Mouse (Mus musculus) liver, embryonic 15.5 days (tissue): ENCODE results near the gene Acap2. TPM values are rescaled to one million over a fixed set of nuclear protein-coding genes. Genes with fewer than 3 reads are reported as not detected.

ENCODE experiments used
- ATAC-seq: fragments of 200-750 bp; cut with Nextera tagmentation; 2 replicates; pipeline ENCODE4 v1.8.0; 2017; ENCODE audit warnings: moderate number of reproducible peaks, mild to moderate bottlenecking, moderate library complexity; ENCODE audit not compliant: insufficient read depth
- H3K27ac ChIP-seq: fragments of 300-500 bp; sonication (generic); replicated peaks from 2 replicates; pipeline ENCODE4 v1.5.1; 2015; ENCODE audit warnings: mild to moderate bottlenecking, inconsistent platforms
- H3K27me3 ChIP-seq: fragments of 300-500 bp; sonication (generic); 2 replicates; pipeline ENCODE4 v1.6.1; 2015; ENCODE audit warnings: mild to moderate bottlenecking, inconsistent platforms
- H3K36me3 ChIP-seq: fragments of 300-500 bp; sonication (generic); replicated peaks from 2 replicates; pipeline ENCODE4 v1.6.1; 2015; ENCODE audit warnings: moderate library complexity, mild to moderate bottlenecking, inconsistent platforms
- H3K4me1 ChIP-seq: fragments of 300-500 bp; sonication (generic); replicated peaks from 2 replicates; pipeline ENCODE4 v1.6.1; 2015; ENCODE audit warnings: inconsistent platforms
- H3K4me2 ChIP-seq: fragments of 300-500 bp; sonication (generic); 2 replicates; pipeline ENCODE4 v1.6.1; 2015; ENCODE audit warnings: moderate library complexity, mild to moderate bottlenecking, inconsistent platforms
- H3K4me3 ChIP-seq: fragments of 300-500 bp; sonication (generic); replicated peaks from 2 replicates; pipeline ENCODE4 v1.5.1; 2015; ENCODE audit warnings: mild to moderate bottlenecking, inconsistent platforms
- H3K9ac ChIP-seq: fragments of 300-500 bp; sonication (generic); 2 replicates; pipeline ENCODE4 v1.6.1; 2015; ENCODE audit warnings: moderate library complexity, mild to moderate bottlenecking, inconsistent platforms
- H3K9me3 ChIP-seq: fragments of 300-500 bp; sonication (generic); replicated peaks from 2 replicates; pipeline ENCODE4 v1.6.1; 2016; ENCODE audit warnings: inconsistent platforms
- WGBS: fragments of 180-500 bp; shearing (Covaris S2); methylation state at CpG from one replicate; pipeline ENCODE4 v1.1.7; 2015; ENCODE audit warnings: mixed read lengths; ENCODE audit not compliant: insufficient replicate concordance; 5-methylcytosine and 5-hydroxymethylcytosine counted together
- polyA plus RNA-seq: library from polyadenylated mRNA; unstranded; fragments of >200 nt; fragmentation: Nextera tagmentation; extraction: Ambion mirVana; gene quantifications from 2 replicates; pipeline ENCODE4 v1.2.1, GENCODE M21; 2015

Acap2 gene
- polyA plus RNA-seq, 1 experiment from 2014 or later, result 6.2 TPM

DNA sequence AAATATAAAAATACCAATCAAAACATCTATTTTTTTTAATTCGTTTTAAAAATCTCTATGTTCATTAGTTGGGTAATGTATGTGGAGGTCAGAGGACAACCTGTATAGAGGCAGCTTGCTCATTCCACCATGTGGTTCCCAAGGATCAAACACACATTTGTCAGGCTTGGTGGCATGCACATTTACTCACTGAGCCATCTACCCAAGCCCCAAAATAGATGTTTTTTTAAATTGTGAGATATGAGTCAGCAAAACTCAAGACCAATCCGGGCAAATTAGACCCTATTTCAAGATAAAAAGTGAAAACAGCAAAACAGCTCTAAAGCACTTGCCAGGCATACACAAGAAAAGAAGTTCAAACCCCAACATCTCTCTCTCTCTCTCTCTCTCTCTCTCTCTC lies 12.2 kb downstream of the Acap2 start:
- no peak for ATAC-seq
- no peak overlapping the region for H3K4me2 ChIP-seq
- H3K4me1 ChIP-seq, result peaks cover 51% of the 10 kb centered on the region
- WGBS, result 40% methylated on average over 2 of the region's 2 CpGs
- H3K27ac ChIP-seq, result no peak overlapping the region
- no peak overlapping the region for H3K4me3 ChIP-seq
- H3K9ac ChIP-seq, result no peak overlapping the region
- no peaks in the 10 kb centered on the region for H3K9me3 ChIP-seq
- no peaks in the 10 kb centered on the region for H3K27me3 ChIP-seq
- H3K36me3 ChIP-seq, result no peaks in the 10 kb centered on the region

DNA sequence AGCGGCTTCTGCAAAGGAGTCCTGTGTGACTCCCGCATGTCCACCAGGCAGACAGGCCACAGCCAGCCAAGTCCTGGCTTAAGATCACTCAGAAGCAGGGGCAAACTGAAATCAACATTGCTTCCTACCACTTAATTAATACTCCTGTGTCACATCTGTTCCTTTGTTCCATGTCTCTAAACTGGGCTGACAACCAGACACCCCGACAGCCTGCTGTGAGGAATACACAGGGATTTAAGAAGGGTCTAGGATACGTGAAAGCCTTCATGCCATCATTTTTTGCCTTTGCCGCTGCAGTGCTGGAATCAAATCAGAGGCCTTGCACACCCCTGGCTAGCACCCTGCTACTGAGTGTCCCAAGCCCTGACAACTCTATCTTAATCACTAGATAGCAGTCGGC lies 12.8 kb downstream of the Acap2 start:
- Histone ChIP-seq H3K9me3 (no peaks in the 10 kb centered on the region), H3K27me3 (no peaks in the 10 kb centered on the region), H3K36me3 (no peaks in the 10 kb centered on the region), H3K4me1 (peaks cover 53% of the 10 kb centered on the region), H3K9ac (no peak overlapping the region), H3K4me2 (no peak overlapping the region), H3K27ac (no peak overlapping the region), H3K4me3 (no peak overlapping the region)
- no peak for ATAC-seq
- WGBS, result 65% methylated on average over 6 of the region's 6 CpGs

DNA sequence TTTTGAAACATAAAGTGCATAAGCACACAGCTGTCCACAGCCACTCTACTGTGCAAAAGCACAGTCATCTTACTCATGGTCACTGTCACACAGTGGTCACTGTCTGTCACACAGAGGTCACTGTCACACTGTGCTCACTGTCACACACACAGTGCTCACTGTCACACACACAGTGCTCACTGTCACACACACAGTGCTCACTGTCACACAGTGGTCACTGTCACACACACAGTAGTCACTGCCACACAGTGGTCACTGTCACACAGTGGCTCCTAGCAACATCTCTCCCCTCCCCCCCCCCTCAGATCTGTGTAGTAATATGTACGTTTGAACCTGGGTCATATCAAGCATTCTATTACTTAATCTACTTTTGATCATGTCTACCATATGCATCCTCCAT lies 13.9 kb downstream of the Acap2 start:
- H3K4me3 ChIP-seq, result no peak overlapping the region
- H3K36me3 ChIP-seq, result no peaks in the 10 kb centered on the region
- H3K4me1 ChIP-seq, result peaks cover 48% of the 10 kb centered on the region
- WGBS, result 52% methylated on average over 1 of the region's 1 CpGs
- ATAC-seq, result no peak
- no peak overlapping the region for H3K4me2 ChIP-seq
- no peak overlapping the region for H3K27ac ChIP-seq
- H3K27me3 ChIP-seq, result no peaks in the 10 kb centered on the region
- no peaks in the 10 kb centered on the region for H3K9me3 ChIP-seq
- H3K9ac ChIP-seq, result no peak overlapping the region

DNA sequence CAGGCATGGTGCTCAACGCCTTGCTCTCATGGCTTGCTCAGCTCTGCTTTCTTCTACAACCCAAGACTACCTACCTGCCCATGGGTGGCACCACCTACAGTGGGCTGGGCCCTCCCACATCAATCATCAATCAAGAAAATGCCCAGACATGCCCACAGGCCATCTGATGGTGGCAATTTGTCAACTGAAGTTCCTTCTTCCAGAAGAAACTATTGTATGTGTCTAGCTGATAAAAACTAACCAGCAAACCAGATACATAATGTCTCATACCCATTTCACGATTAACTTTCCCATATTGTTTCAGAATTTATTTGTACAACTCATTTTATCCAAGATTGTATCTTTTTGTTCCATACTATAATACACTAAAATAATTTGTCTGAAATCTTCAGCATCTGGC lies 15.3 kb downstream of the Acap2 start:
- H3K36me3 ChIP-seq, result no peaks in the 10 kb centered on the region
- no peaks in the 10 kb centered on the region for H3K9me3 ChIP-seq
- H3K27me3 ChIP-seq, result no peaks in the 10 kb centered on the region
- H3K27ac ChIP-seq, result no peak overlapping the region
- WGBS, result 40% methylated on average over 2 of the region's 2 CpGs
- no peak overlapping the region for H3K4me3 ChIP-seq
- H3K9ac ChIP-seq, result no peak overlapping the region
- no peak for ATAC-seq
- peaks cover 41% of the 10 kb centered on the region for H3K4me1 ChIP-seq
- H3K4me2 ChIP-seq, result no peak overlapping the region

DNA sequence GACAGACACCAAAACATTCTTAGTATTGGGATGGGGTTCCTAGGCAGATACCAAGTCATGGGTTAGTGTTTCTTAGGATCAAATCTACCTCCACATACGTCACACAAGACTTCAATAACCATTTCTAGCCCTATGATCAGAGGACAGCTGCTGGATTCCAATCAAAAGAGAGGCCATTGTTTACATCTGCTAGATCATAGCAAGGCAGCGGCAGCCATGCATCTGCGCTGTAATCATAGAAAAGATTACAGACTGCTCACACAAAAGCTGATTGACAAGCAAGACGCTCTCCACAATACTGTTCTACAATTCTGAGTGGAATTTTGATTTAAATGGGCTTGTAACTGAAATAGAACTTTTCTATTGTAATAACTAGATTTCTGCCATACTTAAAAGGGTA lies 16.3 kb downstream of the Acap2 start:
- H3K27me3 ChIP-seq, result no peaks in the 10 kb centered on the region
- no peaks in the 10 kb centered on the region for H3K9me3 ChIP-seq
- no peak overlapping the region for H3K4me3 ChIP-seq
- WGBS, result 70% methylated on average over 4 of the region's 4 CpGs
- no peak overlapping the region for H3K27ac ChIP-seq
- no peak overlapping the region for H3K9ac ChIP-seq
- H3K36me3 ChIP-seq, result no peaks in the 10 kb centered on the region
- no peak overlapping the region for H3K4me2 ChIP-seq
- ATAC-seq, result no peak
- peaks cover 44% of the 10 kb centered on the region for H3K4me1 ChIP-seq

DNA sequence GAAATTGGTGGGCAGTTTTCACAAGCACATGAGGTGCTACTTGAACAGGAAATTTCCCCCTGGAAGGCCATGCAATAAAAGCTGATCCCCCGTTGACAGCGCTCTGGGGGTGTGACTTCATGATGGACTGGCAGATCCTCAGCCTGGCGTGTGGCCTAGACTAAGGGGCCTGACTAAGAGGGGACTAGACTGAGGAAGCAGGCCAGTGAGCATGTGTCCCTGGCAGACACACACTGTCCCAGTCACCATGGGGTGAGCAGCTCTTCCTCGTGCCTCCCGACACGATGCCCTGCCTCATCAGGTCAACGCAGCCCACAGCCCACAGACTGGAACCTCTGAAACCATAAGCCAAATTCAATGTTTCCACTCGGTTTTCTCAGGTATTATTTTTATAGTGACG lies 18.5 kb downstream of the Acap2 start:
- no peak overlapping the region for H3K4me3 ChIP-seq
- ATAC-seq, result no peak
- H3K4me1 ChIP-seq, result peaks cover 36% of the 10 kb centered on the region
- H3K27me3 ChIP-seq, result no peaks in the 10 kb centered on the region
- H3K27ac ChIP-seq, result no peak overlapping the region
- no peaks in the 10 kb centered on the region for H3K36me3 ChIP-seq
- WGBS, result 62% methylated on average over 9 of the region's 9 CpGs
- H3K4me2 ChIP-seq, result no peak overlapping the region
- no peak overlapping the region for H3K9ac ChIP-seq
- no peaks in the 10 kb centered on the region for H3K9me3 ChIP-seq

DNA sequence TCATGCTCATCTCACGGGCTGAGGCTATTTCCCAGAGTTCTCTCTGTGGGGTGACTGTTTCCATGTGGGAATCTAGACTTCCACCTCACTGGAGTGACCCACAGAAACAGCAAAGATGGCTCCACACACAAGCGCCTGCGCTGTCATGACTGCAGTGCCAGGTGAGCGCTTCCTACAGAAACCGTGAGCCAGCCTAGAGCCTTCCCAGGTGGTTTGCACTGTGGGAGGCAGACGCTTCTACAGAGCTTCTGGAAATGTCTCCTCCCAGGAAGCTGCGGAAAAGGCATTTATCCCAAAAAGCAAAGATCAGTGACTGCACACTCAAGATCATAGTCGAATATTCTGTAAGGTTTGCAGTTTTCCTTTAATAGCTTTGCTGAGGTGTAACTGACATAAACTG lies 20.2 kb downstream of the Acap2 start:
- H3K9ac ChIP-seq, result no peak overlapping the region
- H3K4me1 ChIP-seq, result peaks cover 21% of the 10 kb centered on the region; the same call in 1 of the 2 replicates
- H3K9me3 ChIP-seq, result no peaks in the 10 kb centered on the region
- 80% methylated on average over 8 of the region's 8 CpGs for WGBS
- no peak overlapping the region for H3K4me3 ChIP-seq
- no peaks in the 10 kb centered on the region for H3K36me3 ChIP-seq
- no peak overlapping the region for H3K4me2 ChIP-seq
- H3K27ac ChIP-seq, result no peak overlapping the region
- no peak for ATAC-seq
- no peaks in the 10 kb centered on the region for H3K27me3 ChIP-seq

DNA sequence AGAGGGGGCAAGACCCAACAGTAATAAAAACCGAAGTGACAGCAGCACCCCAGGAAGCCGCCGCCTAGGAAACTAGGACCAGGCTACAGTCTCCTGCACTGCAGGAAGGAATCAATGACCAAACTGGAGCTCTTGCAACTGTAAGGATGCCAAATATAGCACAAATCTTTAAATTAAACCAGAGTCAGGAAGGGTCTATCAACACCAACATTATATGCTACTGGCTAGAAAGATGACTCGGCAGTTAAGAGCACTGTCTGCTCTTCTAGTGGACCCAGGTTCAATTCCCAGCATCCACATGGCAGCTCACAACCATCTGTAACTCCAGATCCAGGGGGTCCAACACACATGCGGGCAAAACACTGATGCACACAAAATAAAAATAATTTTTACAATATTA lies 21.7 kb downstream of the Acap2 start:
- Histone ChIP-seq H3K4me2 (no peak overlapping the region), H3K36me3 (no peaks in the 10 kb centered on the region), H3K27ac (no peak overlapping the region), H3K9ac (no peak overlapping the region), H3K9me3 (no peaks in the 10 kb centered on the region), H3K27me3 (no peaks in the 10 kb centered on the region), H3K4me3 (no peak overlapping the region), H3K4me1 (peaks cover 24% of the 10 kb centered on the region)
- WGBS, result 48% methylated on average over 5 of the region's 5 CpGs
- ATAC-seq, result no peak

DNA sequence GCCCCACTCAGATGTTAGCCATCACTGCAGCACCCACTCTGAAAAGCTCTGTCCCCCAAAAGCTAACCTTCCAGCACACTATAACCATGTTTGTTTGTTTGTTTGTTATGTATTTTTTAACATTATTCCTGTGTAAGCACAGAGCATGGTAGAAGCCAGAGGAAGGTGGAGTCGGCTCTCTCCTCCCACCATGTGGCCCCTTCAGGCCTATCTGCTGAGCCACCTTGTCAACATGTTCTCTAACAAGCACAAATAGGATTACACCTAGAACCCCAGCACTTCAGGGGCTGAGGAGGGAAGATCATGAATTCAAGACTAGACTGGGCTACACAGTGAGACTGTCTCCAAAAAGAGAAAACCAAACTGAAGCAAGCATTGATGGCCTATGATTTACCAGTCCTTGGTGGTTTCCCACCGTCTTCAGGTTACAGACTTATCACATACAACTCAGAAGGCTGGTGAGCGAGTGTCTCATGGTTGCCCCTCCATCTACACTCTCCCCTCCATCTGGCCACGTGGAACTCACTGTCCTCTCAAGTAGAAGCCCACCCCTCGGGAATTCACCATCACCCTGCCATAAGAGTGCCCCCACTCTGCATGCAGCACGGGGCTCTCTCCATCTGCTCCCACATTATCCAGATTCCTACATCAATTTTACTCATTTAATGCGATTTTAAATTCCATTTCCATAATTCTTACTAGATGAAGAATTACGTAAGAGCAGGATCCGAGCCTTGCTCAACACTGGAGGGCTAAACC lies 26.0 kb downstream of the Acap2 start:
- H3K4me3 ChIP-seq, result no peak overlapping the region
- H3K9ac ChIP-seq, result no peak overlapping the region
- no peak overlapping the region for H3K4me2 ChIP-seq
- no peak for ATAC-seq
- no peaks in the 10 kb centered on the region for H3K27me3 ChIP-seq
- H3K4me1 ChIP-seq, result peaks cover 26% of the 10 kb centered on the region
- no peaks in the 10 kb centered on the region for H3K9me3 ChIP-seq
- H3K36me3 ChIP-seq, result no peaks in the 10 kb centered on the region
- no peak overlapping the region for H3K27ac ChIP-seq
- 57% methylated on average over 9 of the region's 9 CpGs for WGBS

DNA sequence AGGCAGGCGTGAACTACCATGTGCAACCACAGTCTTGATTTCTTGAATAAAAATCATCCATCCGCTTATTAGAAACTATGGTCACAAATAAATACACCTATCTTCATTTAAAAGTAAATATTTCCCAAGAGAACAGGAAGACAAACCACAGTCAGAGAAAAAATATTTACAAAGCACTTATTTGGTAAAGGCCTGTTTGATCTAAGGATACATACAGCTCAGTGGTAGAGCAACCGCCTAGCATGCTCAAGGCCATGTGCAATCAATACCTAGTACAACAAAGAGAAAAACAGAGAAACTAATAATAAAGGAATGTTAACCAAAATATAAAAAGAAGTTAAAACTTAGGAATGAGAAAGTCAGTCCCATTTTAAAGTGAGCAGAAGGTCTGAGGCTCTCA lies 28.8 kb downstream of the Acap2 start:
- Histone ChIP-seq H3K4me2 (no peak overlapping the region), H3K4me3 (no peak overlapping the region), H3K36me3 (no peaks in the 10 kb centered on the region), H3K27ac (0 out of 2 replicates have a peak overlapping the region, but pooled peaks have one; percentile 29), H3K9me3 (no peaks in the 10 kb centered on the region), H3K27me3 (no peaks in the 10 kb centered on the region), H3K4me1 (peaks cover 40% of the 10 kb centered on the region), H3K9ac (no peak overlapping the region)
- whole genome bisulfite sequencing, result 67% methylated on average over 3 of the region's 3 CpGs
- ATAC-seq, result no peak

DNA sequence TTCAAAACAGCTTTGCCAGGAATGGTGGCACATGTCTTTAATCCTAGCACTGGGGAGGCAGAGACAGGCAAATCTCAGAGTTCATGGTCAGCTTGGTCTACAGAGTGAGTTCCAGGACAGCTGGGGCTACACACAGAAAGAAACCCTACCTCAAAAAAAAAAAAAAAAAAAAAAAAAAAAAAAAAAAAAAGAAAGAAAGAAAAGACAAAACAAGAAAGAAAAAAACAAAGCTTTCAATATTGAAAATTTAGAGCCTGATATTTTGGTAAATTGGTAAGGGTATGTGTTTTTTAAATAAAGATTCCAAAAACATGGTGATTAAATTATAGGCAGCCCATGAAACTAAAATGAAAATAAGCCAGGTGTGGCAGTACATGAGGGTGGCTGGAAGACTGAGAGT lies 29.6 kb downstream of the Acap2 start:
- Histone ChIP-seq H3K4me3 (no peak overlapping the region), H3K4me2 (no peak overlapping the region)

DNA sequence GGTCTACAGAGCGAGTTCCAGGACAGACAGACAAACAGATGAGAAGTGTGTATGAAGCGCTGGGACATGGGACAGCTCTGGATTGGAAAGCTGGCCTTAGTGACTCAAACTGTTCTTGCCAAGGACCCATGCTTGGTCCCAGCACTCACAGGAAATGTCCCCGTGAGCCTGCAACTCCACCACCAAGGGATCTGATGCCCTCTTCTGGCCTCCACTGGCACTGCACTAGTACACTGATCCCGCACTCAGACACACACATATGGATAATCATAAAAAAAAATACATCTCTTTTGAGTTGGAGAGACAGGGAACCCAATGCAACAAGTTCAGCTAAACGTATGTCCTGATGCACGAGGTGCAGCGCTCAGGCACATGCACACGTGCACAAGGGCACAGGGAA lies 30.7 kb downstream of the Acap2 start:
- Histone ChIP-seq H3K4me1 (peaks cover 45% of the 10 kb centered on the region), H3K36me3 (no peaks in the 10 kb centered on the region), H3K27me3 (no peaks in the 10 kb centered on the region), H3K27ac (no peak overlapping the region), H3K4me2 (no peak overlapping the region), H3K4me3 (no peak overlapping the region), H3K9me3 (no peaks in the 10 kb centered on the region), H3K9ac (no peak overlapping the region)
- 74% methylated on average over 8 of the region's 8 CpGs for WGBS
- ATAC-seq, result no peak

More for the DNA sequence above, 29.6 kb downstream of the Acap2 start:
- H3K27me3 ChIP-seq, result no peaks in the 10 kb centered on the region
- no peak for ATAC-seq
- H3K27ac ChIP-seq, result no peak overlapping the region
- H3K36me3 ChIP-seq, result no peaks in the 10 kb centered on the region
- no peaks in the 10 kb centered on the region for H3K9me3 ChIP-seq
- H3K9ac ChIP-seq, result no peak overlapping the region
- peaks cover 43% of the 10 kb centered on the region for H3K4me1 ChIP-seq
